Mouse (Mus musculus): Measurements from ENCODE around the gene 1700001P01Rik.
"Not testable (repeated sequence)": the region's sequence is repeated elsewhere in the genome, so short reads cannot be mapped to it uniquely, and the experiment has no call there.

The 1700001P01Rik gene

GRCm38 (mm10) chr11:97753277-97753676 is 22.4 kb downstream of the 1700001P01Rik start:
- CTCF ChIA-PET = no interaction called here

- CTCF ChIA-PET = no interaction called here
Observed at GRCm38 (mm10) chr11:97748496-97748895, 27.2 kb downstream of the 1700001P01Rik start.

GRCm38 (mm10) chr11:97747773-97748172 is 27.9 kb downstream of the 1700001P01Rik start:
- CTCF ChIA-PET = no interaction called here

DNA sequence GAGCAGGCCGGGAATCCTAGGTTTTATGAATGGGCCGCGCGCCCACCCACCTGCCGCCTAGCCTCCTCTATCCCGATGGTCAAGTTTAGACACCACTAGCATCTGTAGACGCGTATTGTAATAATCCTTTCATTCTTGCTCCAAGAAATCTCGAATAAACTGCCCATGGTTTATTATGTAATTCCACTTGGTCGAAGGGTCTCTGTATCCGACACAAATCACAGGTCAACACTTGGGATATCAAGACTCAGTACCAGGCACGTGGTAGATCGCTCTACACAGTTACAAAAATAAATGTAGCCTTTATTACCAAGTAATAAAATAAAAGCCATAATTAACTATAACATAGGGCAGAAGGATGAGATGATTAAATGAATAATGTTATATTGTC is 30.4 kb downstream of the 1700001P01Rik start:
- CTCF ChIA-PET = no interaction called here

DNA sequence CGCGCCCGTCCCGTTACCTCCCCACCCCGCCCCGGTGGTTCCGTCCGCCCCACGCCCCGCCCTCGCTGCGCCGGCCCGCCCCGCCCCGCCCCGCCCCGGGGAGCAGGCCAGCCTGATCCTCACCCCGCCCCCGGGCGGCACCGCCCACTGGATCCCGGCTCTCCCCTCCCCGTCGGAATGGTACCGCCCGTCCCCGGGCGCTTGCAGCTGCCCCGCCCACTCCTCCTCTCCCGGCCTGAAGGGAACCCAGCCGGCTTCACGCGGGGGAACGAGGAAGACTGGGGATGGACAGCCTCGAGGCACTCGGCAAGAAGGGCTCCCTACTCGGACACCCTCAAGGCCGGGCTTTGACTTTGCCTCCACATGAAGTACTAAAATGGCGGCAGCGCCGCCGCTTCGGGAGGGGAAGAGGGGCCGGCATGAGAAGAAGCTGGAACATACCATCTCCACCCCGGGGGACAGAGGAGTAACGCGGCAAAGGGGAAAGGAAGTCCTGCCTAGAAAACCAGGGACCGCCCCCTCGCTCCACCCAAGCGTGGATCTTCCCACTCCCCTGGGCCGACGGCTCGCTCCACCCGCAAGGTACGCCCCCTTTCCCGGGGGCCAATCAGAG is 30.9 kb downstream of the 1700001P01Rik start:
- CTCF ChIA-PET = no interaction called here

DNA sequence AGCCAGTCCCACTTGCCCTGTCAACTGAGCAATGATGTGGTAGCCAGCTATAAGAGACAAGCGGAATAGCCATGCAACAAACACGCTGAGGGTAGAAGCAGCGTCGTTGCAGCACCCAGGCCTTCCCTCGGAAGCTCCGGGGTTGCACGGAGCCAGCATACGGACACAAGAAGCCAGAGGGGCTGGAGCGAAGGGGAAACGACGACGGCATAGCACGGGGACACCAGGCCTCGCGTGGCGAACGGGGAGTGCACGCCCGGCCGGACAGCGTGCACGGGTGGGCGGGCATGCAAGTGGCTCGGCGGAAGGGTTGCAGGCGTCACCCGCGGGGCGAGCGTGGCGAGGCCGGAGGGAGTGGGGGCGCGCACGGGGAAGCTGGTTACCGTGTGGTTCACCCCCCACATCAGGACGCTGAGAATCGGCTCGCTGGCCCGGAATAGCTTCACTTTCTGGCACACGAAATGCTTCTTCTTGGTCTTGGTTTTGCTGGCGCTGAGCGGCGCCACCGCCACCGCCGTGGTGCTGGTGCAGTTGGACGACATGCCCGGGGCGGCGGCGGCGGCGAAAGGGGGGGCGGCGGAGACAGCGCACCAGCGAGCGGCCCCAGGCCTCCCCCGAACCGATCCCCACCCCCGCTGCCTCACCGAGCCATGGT is 31.5 kb downstream of the 1700001P01Rik start, which contains the start of gene Pip4k2b:
Gene Pip4k2b, minus strand, starts transcription at position 642 of the 655 bp plus-strand sequence.
- CTCF ChIA-PET = interaction anchor here (0.6 kb wide), 1 partner anchor 396 kb away, joined by 3 read pairs; no protein-coding TSS in a partner anchor

- CTCF ChIA-PET = no interaction called here
Observed at GRCm38 (mm10) chr11:97743423-97743822, 32.3 kb downstream of the 1700001P01Rik start.

- CTCF ChIA-PET = no interaction called here
Observed at GRCm38 (mm10) chr11:97742591-97742990, 33.1 kb downstream of the 1700001P01Rik start.

- CTCF ChIA-PET = interaction anchor here (0.6 kb wide), 1 partner anchor 939 kb away, joined by 3 read pairs; no protein-coding TSS in a partner anchor
Observed at GRCm38 (mm10) chr11:97742157-97742556, 33.6 kb downstream of the 1700001P01Rik start.

- CTCF ChIA-PET = no interaction called here
Observed at GRCm38 (mm10) chr11:97740190-97740589, 35.5 kb downstream of the 1700001P01Rik start.

DNA sequence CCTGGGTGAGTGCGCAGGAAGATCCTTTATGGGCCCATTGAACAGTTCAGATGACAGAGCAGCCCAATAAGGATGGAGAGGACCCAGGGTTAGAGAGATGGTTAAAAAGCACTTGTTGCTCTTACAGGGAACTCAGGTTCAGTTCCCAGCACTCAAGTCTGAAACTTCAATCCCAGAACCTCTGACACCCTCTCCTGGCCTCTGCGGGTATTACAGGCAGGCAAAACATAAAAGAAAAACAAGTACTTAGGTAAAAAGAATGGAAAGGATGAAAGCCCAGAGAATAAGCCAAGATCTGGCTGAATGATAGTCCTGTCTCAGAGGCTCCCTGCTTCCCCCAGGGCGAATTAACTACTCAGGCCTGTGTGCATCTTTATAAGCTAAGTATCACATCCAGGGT is 36.6 kb downstream of the 1700001P01Rik start:
- CTCF ChIA-PET = no interaction called here

DNA sequence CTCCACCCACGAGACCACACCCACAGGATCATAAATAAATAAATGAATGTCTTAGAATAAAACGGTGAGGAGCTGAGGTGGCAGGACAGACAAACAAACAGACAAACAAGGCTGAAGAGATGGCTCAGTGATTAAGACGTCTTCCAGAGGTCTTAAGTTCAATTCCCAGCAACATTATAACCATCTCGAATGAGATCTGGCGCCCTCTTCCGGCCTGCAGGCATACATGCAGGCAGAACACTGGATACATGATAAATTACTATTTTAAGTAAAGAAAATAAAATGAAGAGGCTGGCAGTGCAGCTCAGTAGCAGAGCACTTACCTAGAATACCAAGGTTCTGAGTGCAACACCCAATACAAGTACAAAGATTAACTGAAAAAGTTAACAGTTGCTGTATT is 37.0 kb downstream of the 1700001P01Rik start:
- CTCF ChIA-PET = no interaction called here

DNA sequence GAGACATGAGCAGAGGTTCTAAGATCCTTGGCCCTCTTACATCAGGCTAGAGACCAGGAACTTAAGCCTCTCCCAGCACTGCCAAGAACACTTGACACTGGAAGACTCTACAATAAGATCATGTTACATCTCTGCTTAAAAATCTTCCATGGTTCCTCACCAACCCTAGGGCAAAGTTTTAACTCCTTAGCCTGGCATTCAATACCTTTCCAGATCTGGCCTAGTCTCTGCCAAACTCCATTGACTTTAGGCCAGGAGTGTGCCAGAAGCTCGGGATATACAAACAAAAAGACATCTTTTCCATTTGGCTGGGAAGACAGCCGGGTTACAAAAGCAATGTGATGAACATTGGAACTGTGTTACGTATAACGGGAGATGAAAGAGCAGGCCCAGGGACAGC is 38.1 kb downstream of the 1700001P01Rik start:
- CTCF ChIA-PET = interaction anchor here (0.6 kb wide), 1 partner anchor 22 kb away, joined by 5 read pairs; no protein-coding TSS in a partner anchor

DNA sequence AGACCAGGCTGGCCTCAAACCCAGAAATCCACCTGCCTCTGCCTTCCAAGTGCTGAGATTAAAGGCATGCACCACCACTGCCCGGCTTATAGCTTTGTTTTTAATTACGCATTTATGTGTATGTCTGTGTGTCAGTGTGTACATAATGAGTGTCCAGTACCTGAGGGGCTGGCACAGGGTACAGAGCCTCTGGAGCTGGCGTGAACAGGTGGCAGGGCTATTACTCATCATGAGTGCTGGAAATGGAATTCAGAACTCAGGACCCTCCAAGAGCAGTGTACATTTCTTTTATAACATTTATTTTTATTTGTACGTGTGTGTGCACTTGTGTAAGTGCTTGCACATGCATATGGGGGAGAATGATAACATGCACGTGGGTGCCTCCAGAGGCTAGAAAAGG is 39.1 kb downstream of the 1700001P01Rik start:
- CTCF ChIA-PET = no interaction called here

- CTCF ChIA-PET = not testable (repeated sequence)
Observed at GRCm38 (mm10) chr11:97734810-97735209, 40.9 kb downstream of the 1700001P01Rik start.

DNA sequence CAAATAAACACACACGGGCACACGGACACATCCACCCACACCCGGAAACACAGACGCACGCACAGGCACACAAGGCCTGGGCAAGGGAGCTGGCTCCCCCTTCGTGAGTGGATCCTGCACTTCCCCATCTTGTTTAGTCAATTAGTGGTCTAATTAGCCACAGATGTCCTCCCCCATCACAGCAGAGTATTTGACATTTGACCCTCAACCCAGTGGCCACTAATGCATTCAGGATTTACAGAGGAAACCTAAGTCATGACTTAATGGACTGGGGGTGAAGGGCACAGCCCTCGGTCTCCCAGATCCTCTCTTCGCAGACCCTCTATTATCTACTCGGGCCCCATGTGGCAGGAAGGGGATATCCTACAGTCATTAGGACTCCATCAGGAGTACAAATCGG is 42.0 kb downstream of the 1700001P01Rik start:
- CTCF ChIA-PET = interaction anchor here (0.7 kb wide), 1 partner anchor 58 kb away, joined by 4 read pairs; no protein-coding TSS in a partner anchor

GRCm38 (mm10) chr11:97728730-97729129 is 47.0 kb downstream of the 1700001P01Rik start:
- CTCF ChIA-PET = no interaction called here

- CTCF ChIA-PET = no interaction called here
Observed at GRCm38 (mm10) chr11:97728311-97728710, 47.4 kb downstream of the 1700001P01Rik start.

GRCm38 (mm10) chr11:97723709-97724108 is 52.0 kb downstream of the 1700001P01Rik start:
- CTCF ChIA-PET = no interaction called here

Data from spleen, embryonic (tissue).